Mouse (Mus musculus) cerebellum, postnatal 25 days (tissue): ENCODE measurements around the gene Tbc1d10c.
A peak's percentile ranks its signal among the peaks of the same experiment; 100 is the strongest.

Experiments used
- DNase-seq, 2 experiments: peaks; one replicate each; pipeline ENCODE4 v3.0.0; 2021; ENCODE audit warnings: mixed read lengths in 2 of 2

Gene Tbc1d10c

GRCm38 (mm10) chr19:4214771-4215450 lies 23.8 kb upstream of the Tbc1d10c start:
- no peak for DNase-seq

DNA sequence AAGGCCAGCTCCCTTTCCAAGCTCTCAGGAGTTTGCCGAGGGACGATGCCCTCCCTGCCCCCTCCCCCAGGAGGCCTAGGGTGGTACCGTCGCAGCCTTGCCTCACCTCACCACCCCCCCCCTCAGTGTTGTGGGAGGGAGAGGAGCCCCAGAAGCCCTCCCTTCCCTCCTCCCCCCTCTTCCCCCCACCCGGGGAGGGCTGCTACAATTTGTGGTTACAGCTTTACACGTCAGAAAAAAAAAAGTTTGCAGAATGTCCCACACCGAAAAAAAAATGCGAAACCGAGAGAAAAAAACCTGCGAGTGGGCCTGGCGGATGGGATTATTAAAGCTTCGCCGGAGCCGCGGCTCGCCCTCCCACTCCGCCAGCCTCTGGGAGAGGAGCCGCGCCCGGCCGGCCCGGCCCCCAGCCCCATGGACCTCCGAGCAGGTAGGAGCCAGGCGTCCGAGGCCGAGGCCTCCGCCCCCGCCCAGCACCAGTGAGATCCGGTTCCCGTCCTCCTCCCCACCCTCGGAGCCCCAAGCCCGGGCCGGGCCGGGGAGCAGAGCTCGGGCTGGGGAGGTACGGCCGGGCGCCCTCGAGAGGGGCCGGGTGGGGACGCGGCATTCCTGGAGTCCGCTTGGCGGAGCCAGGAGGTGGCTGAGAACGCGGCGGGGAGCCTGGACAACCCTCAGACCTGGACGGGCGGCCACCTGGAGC lies 23.1 kb upstream of the Tbc1d10c start, which contains the start of the genes Clcf1 and AC109138.7:
TSS of gene Clcf1 (plus strand) at position 168 of the 700 bp plus-strand sequence.
TSS of gene AC109138.7 (plus strand) at position 287 of the 700 bp plus-strand sequence.
- peak; percentile 29 to 49 for DNase-seq

DNA sequence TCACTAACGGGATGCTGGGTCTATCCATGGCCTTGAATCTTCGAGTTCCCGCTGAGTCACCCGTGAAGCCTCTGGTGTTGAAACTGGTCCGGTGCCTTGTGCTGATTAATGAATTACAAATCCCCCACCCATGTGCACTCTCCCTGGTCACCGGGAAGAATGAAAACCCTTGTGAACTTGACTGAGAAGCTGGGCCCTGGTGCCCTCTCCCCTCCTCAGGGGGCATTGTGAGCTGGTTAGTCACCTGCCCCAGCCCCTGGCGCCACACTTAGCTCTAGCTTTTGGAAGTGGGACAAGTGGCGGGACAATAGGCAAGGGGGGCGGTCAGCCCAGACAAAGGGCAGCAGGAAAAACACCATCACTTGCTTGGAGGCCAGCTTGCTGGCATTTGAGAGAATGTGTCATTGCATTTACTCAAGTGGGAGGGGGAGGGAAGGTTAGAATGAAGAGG lies 22.5 kb upstream of the Tbc1d10c start:
- no peak for DNase-seq

- no peak for DNase-seq
These were observed 21.0 kb upstream of the Tbc1d10c start for GRCm38 (mm10) chr19:4211891-4212588.

DNA sequence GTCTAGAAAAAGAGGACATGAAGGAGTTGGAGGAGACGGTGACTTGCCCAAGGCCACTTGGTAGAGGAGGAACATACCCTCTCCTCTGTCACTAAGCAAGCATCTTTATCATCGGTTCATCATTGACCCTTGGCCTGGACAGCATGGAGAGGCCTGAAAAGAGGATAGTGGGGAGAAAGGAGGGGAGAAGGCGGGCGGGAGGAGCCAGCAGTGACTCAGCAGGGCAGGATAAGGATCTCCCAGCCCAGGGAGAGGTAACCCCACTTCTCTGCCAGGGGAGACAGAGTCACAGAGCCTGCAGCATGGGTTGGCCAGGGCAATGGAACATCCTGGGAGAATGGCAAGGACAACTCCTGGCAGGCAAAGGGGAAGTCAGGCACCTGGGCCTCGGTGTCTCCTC lies 17.5 kb upstream of the Tbc1d10c start:
- no peak for DNase-seq

GRCm38 (mm10) chr19:4206971-4207370 lies 15.9 kb upstream of the Tbc1d10c start:
- peak; percentile 78 to 82 for DNase-seq

- no peak for DNase-seq
These were observed 13.8 kb upstream of the Tbc1d10c start for GRCm38 (mm10) chr19:4204889-4205288.

GRCm38 (mm10) chr19:4203604-4204326 lies 12.7 kb upstream of the Tbc1d10c start:
- DNase-seq: no peak

DNA sequence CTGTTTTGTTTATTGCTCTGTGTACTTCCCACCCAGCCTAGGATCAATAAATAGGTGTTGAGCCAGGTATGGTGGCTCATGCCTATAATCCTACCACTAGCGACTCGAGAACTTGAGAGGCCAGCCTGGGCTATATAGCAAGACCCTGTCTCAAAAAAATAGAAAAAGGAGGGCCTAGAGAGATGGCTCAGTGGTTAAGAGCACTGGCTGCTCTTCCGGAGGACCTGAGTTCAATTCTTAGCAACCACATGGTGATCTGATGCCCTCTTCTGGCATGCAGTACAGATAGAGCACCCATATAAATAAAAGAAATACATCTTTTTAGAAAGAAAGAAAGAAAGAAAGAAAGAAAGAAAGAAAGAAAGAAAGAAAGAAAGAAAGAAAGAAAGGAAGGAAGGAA lies 12.1 kb upstream of the Tbc1d10c start:
- no peak for DNase-seq

DNA sequence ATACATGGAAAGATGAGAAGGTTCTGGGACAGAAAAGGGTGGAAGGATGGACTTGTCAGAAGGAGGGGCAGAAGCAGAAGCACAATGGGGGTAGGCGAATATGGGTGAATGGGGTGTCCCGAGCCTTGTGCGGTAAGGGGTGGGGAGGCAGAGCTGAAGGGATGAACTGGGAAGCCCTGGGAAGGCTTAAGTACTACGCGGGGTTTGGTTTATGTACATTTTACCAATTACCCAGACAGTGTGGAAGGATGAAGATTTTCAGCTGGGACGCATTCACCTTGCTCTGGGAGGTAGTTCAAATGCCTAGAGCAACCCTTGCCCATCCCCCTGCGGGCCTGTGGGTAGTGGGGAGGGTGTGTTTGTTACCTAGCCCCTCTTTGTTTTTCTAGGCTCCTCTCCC lies 11.1 kb upstream of the Tbc1d10c start:
- DNase-seq: peak in 1 of 2 experiments; percentile 43

DNA sequence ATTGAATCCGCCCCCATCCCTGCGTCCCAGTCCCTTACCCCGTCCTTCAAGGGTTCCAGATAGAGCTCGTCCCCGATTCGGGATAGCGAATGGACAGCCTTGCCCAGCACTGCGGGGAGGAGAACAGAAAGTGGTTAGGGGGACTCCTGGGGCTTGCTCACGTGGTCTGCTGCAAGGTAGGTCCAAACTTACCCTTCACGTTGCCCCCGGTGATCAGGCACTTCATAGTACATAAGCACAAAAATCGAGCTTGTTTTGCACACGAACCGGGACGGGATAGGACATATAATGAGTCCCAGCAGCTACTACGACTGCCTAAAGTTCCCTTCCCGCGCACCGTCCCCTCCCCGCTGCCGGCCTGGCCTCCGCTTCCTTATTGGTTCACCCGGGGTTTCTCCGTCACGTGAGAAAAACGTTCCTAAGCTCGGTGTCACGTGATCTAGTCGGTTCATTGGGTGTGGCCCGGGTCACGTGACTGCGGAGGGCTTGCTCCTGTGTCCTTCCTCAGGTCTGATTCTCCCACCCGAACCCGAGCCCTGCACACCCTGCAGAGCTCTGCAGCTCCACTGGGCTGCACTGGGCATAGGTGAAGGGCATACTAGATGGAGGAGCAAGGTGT lies 10.3 kb upstream of the Tbc1d10c start, which contains the start of gene Rad9a:
TSS of gene Rad9a (minus strand) at position 372 of the 619 bp plus-strand sequence.
- peak; percentile 94 to 98 for DNase-seq

- DNase-seq: no peak
These were observed 6.1 kb upstream of the Tbc1d10c start for GRCm38 (mm10) chr19:4197180-4197579.

DNA sequence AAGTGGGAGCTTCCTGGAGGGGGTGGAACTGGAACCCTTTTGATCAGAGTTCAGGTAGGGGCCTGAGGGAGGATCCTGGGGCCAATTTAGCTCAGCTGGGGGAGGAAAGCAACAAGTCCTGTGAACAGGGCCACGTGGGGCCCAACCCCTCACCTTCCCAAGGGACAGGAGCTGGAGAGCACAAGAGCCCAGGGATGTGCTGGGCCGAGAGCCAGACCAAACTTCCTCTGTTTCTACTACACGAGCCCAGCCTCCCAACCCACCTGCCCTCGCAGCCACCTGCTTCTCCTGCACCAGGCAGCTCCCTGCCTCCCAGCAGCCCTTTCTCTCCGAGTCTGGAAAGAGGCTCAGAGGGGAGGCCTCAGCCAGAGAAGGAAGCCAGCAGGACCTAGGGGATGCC lies 5.5 kb upstream of the Tbc1d10c start:
- DNase-seq: peak; percentile 34 to 53

- no peak for DNase-seq
These were observed 5.0 kb upstream of the Tbc1d10c start for GRCm38 (mm10) chr19:4196048-4196447.

DNA sequence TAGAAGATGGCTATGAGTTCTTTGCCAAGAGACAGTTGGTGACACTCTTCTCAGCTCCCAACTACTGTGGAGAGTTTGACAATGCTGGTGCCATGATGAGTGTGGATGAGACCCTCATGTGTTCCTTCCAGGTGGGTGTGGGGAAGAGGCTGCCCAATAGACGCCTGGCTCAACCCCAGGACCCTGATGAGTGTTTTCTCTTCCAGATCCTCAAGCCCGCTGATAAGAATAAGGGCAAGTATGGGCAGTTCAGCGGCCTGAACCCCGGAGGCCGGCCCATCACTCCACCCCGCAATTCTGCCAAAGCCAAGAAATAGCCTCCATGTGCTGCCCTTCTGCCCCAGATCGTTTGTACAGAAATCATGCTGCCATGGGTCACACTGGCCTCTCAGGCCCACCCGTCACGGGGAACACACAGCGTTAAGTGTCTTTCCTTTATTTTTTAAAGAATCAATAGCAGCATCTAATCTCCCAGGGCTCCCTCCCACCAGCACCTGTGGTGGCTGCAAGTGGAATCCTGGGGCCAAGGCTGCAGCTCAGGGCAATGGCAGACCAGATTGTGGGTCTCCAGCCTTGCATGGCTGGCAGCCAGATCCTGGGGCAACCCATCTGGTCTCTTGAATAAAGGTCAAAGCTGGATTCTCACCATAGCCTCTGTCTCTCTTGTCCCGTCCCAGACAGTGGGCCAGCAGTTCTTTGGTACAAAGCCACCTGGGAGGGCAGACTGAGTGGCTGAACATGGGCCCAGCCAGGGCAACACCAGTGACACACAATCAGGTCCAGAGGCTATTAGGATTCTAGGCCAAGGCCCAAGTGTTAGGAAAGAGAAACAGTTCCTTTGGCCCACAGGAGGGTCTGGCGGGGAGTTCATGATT lies 3.9 kb upstream of the Tbc1d10c start:
- peak; percentile 91 to 93 for DNase-seq

- DNase-seq: peak in 1 of 2 experiments; percentile 29
These were observed 3.1 kb upstream of the Tbc1d10c start for GRCm38 (mm10) chr19:4194021-4194724.

DNA sequence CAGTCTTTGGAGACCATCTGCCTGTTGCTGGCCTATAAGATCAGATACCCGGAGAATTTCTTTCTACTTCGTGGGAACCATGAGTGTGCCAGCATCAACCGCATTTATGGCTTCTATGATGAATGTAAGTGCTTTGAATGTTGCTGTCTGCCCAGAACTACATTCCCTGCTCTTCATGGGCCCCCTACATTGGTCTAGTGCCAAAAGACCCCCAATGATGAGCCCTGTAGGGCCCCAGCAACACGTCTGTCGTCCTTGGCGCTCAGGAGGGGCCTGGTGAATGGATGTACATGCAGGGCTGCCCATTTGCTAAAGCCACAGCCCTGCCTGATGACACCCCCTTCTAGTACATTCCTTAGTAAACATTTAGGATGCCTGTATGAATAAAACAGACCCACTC lies 2.0 kb upstream of the Tbc1d10c start:
- no peak for DNase-seq

DNA sequence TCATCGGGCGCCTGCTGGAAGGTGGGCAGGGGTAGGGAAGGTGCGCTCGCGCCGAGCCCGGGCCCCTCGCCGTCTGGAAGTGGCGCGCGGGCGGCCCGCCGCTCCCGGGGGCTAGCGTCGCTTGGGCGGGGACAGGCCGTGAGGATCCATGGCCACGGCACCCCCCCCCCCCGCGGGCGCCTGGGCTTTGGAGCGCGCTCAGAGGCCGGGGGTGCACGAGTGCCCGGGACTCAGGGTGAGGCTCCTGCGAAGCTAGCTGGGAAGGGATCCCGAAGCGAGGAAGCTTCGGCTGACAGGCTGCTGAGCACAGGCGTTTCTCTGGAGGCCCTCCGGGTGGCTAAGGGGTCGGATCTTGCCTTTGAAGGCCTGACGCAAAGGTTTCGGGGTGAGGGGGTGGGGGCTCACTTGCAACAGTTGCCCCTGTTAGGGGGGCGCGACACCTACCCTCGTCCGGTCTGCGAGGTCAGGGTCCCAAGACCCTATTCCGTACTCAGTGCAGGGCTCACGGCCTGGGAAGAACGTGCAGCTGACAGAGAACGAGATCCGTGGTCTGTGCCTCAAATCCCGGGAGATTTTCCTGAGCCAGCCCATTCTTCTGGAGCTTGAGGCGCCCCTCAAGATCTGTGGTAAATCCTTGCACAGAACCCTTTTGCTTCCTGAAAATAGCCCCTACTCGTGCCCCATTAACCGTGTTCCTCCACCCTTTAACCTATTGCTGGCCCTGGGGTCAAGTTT lies 1.3 kb upstream of the Tbc1d10c start:
- DNase-seq: no peak

DNA sequence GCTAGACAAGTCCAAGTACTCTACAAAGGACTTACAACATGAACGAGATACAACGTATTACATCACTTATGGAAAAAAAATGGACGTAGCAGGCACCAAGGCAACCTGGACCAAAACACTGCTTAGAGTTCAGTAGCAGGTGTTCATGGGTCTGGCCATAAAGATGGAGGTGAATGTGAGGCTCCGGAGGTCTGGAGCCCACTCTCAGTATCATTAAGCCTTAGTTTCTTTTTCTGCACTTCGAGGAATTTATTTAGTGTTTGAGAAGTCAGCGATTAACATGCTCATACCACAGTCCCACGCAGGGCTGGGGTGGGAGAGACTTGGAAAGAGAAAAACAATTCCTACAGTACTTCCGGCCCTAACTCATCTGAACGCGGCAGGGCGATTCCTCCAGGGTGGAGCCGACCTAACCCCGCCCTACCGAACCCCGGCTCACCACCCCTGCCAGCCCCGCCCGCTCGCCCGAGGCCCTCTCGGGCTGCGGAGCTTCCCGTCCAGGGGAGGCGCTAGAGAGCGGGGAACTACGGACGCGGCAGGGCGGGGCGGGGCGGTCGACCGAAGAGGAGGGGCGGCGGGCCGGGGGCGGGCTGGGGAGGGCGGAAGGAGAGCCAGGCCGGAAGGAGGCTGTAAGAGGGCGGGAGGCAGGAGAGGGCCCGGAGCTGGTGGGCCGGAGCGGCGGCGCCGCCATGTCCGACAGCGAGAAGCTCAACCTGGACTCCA lies 605 bp upstream of the Tbc1d10c start, which contains the start of gene Ppp1ca:
TSS of gene Ppp1ca (plus strand) at position 538 of the 723 bp plus-strand sequence.
- peak; percentile 96 to 99 for DNase-seq
